Mouse (Mus musculus) midbrain, postnatal 0 days (tissue): ENCODE results near the gene Gna11. TPM values are rescaled to one million over a fixed set of nuclear protein-coding genes. Genes with fewer than 3 reads are reported as not detected.
A peak's percentile ranks its signal among the peaks of the same experiment; 100 is the strongest.

Experiments used
- ATAC-seq: fragments of 200-750 bp; cut with Nextera tagmentation; 2 replicates; pipeline ENCODE4 v1.8.0; 2017; ENCODE audit warnings: moderate number of reproducible peaks, mild to moderate bottlenecking, moderate TSS enrichment, moderate library complexity; ENCODE audit not compliant: low FRiP score
- DNase-seq: peaks from one replicate; pipeline ENCODE4 v3.0.0-alpha.2; 2015; ENCODE audit warnings: low spot score
- H3K27ac ChIP-seq: fragments of 300-500 bp; sonication (generic); 2 replicates; pipeline ENCODE4 v1.5.1; 2014; ENCODE audit warnings: low read depth, mild to moderate bottlenecking, low read length, mixed read lengths
- H3K27me3 ChIP-seq: fragments of 300-500 bp; sonication (generic); 2 replicates; pipeline ENCODE4 v1.6.1; 2014; ENCODE audit warnings: low read length, control low read depth, mixed read lengths; ENCODE audit not compliant: insufficient read depth
- H3K36me3 ChIP-seq: fragments of 300-500 bp; sonication (generic); 2 replicates; pipeline ENCODE4 v1.6.1; 2014; ENCODE audit warnings: low read length, control low read depth, mixed read lengths; ENCODE audit not compliant: insufficient read depth
- H3K4me1 ChIP-seq: fragments of 300-500 bp; sonication (generic); 2 replicates; pipeline ENCODE4 v1.6.1; 2014; ENCODE audit warnings: mild to moderate bottlenecking, control low read depth, antibody characterized with exemption, low read length, mixed read lengths; ENCODE audit not compliant: insufficient read depth
- H3K4me2 ChIP-seq: fragments of 300-500 bp; sonication (generic); 2 replicates; pipeline ENCODE4 v1.6.1; 2014; ENCODE audit warnings: low read depth, mild to moderate bottlenecking, low read length, mixed read lengths; ENCODE audit not compliant: poor library complexity, severe bottlenecking
- H3K4me3 ChIP-seq: fragments of 300-500 bp; sonication (generic); 2 replicates; pipeline ENCODE4 v1.5.1; 2014; ENCODE audit warnings: low read depth, mild to moderate bottlenecking, low read length, moderate library complexity
- H3K9ac ChIP-seq: fragments of 300-500 bp; sonication (generic); replicated peaks from 2 replicates; pipeline ENCODE4 v1.6.1; 2014; ENCODE audit warnings: mild to moderate bottlenecking, low read length, moderate library complexity, mixed read lengths; ENCODE audit not compliant: poor library complexity, severe bottlenecking
- H3K9me3 ChIP-seq: fragments of 300-500 bp; sonication (generic); 2 replicates; pipeline ENCODE4 v1.6.1; 2016; ENCODE audit warnings: low read length, control low read depth
- CTCF ChIP-seq: IDR thresholded peaks from 2 replicates; pipeline ENCODE4 v1.5.1; 2016; ENCODE audit warnings: antibody characterized with exemption, mild to moderate bottlenecking
- WGBS: fragments of 180-500 bp; shearing (Covaris S2); extraction: QIAGEN DNeasy Blood & Tissue Kit; methylation state at CpG from one replicate; pipeline ENCODE4 v1.1.7; 2014; 5-methylcytosine and 5-hydroxymethylcytosine counted together
- polyA plus RNA-seq: library from polyadenylated mRNA; unstranded; fragments of >200 nt; fragmentation: Nextera tagmentation; extraction: Ambion mirVana; gene quantifications from 2 replicates; pipeline ENCODE4 v1.2.1, GENCODE M21; 2015
- total RNA-seq: library from RNA; depleted of rRNA; stranded (reverse); fragments of >200 nt; gene quantifications from 2 replicates; pipeline ENCODE4 v1.2.3, GENCODE M21; 2014

Gna11 gene
- total and polyA plus RNA-seq, 2 experiments from 2014 or later: 108 to 130 TPM

- Histone ChIP-seq H3K9ac (no peak overlapping the region), H3K27me3 (peaks cover 11% of the 10 kb centered on the region; the same call in 1 of the 2 replicates), H3K4me1 (no peaks in the 10 kb centered on the region), H3K4me3 (no peak overlapping the region), H3K27ac (no peak overlapping the region), H3K4me2 (no peak overlapping the region), H3K36me3 (peaks cover 10% of the 10 kb centered on the region; the same call in 1 of the 2 replicates), H3K9me3 (no peaks in the 10 kb centered on the region)
- DNase-seq (no peak), ATAC-seq (no peak)
- WGBS: 42% methylated on average over 6 of the region's 6 CpGs
- TF ChIP-seq CTCF: no peak
Measured at GRCm38 (mm10) chr10:81583347-81583746, 38.4 kb upstream of the Gna11 start.

DNA sequence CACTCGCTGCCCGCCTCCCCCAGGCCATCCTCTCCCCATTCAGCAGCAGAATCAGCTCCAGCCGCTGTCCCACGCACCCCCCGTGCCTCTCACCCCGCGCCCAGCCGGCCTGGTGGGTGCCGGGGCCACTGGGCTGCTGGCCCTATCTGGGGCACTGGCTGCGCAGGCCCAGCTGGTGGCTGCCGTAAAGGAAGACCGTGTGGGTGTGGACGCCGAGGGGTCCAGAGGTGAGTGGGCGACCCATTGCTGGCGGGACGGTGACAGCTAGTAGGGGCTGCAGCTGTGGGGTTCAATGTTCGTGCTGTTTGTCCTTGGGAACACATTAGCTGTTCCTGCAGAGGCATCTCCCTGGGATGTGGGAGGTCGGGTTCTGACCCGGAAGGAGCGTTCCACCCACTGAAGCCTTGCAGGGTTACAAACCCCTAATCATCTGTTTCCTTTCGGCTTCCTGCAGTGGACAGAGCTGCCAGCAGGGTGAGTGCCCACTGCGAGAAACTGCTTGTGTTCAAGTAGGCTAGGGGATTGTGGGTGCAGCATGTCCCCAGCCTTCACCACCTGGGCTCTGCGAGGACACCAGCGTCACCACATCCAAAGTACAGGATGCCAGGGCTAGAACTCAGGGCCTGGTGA, 35.6 kb upstream of the Gna11 start:
- H3K4me1 ChIP-seq: 0 out of 2 replicates have a peak, but pooled peaks cover 4% of the 10 kb centered on the region
- TF ChIP-seq CTCF: peak; percentile 50
- no peak overlapping the region for H3K27ac ChIP-seq
- ATAC-seq (no peak), DNase-seq (no peak)
- H3K4me3 ChIP-seq: no peak overlapping the region
- H3K27me3 ChIP-seq: peaks cover 15% of the 10 kb centered on the region
- H3K9me3 ChIP-seq: no peaks in the 10 kb centered on the region
- no peak overlapping the region for H3K9ac ChIP-seq
- H3K4me2 ChIP-seq: no peak overlapping the region
- no peaks in the 10 kb centered on the region for H3K36me3 ChIP-seq
- 66% methylated on average over 25 of the region's 25 CpGs for WGBS

GRCm38 (mm10) chr10:81579967-81580366, 35.0 kb upstream of the Gna11 start:
- 71% methylated on average over 4 of the region's 4 CpGs for WGBS
- Histone ChIP-seq H3K4me2 (no peak overlapping the region), H3K4me3 (no peak overlapping the region), H3K36me3 (no peaks in the 10 kb centered on the region), H3K9ac (no peak overlapping the region), H3K27ac (no peak overlapping the region), H3K4me1 (0 out of 2 replicates have a peak, but pooled peaks cover 4% of the 10 kb centered on the region), H3K9me3 (no peaks in the 10 kb centered on the region), H3K27me3 (peaks cover 15% of the 10 kb centered on the region)
- ATAC-seq: no peak
- no peak for TF ChIP-seq CTCF
- DNase-seq: no peak

GRCm38 (mm10) chr10:81575695-81576094, 30.7 kb upstream of the Gna11 start:
- H3K4me2 ChIP-seq: peak overlapping the region; percentile 82
- ATAC-seq (no peak), DNase-seq (no peak)
- no peaks in the 10 kb centered on the region for H3K9me3 ChIP-seq
- peak overlapping the region; percentile 66 for H3K4me3 ChIP-seq
- H3K27me3 ChIP-seq: peaks cover 15% of the 10 kb centered on the region
- 2% methylated on average over 6 of the region's 6 CpGs for WGBS
- no peak for TF ChIP-seq CTCF
- no peaks in the 10 kb centered on the region for H3K36me3 ChIP-seq
- no peak overlapping the region for H3K27ac ChIP-seq
- peak overlapping the region; percentile 58 for H3K9ac ChIP-seq
- H3K4me1 ChIP-seq: peaks cover 9% of the 10 kb centered on the region

- WGBS: 0% methylated on average over 25 of the region's 30 CpGs
- ATAC-seq (no peak), DNase-seq (no peak)
- Histone ChIP-seq H3K4me3 (peak overlapping the region; percentile 66), H3K9me3 (no peaks in the 10 kb centered on the region), H3K36me3 (no peaks in the 10 kb centered on the region), H3K4me1 (peaks cover 9% of the 10 kb centered on the region), H3K27me3 (peaks cover 15% of the 10 kb centered on the region), H3K9ac (peak overlapping the region; percentile 58), H3K4me2 (peak overlapping the region; percentile 82), H3K27ac (no peak overlapping the region)
- no peak for TF ChIP-seq CTCF
Measured at GRCm38 (mm10) chr10:81575208-81575631, 30.2 kb upstream of the Gna11 start.

- DNase-seq (no peak), ATAC-seq (no peak)
- Histone ChIP-seq H3K4me3 (peak within 1 kb of the TSS; percentile 66), H3K36me3 (no peaks in the 10 kb centered on the region), H3K4me2 (peak within 1 kb of the TSS; percentile 82), H3K27me3 (peaks cover 15% of the 10 kb centered on the region), H3K27ac (no peak within 1 kb of the TSS), H3K4me1 (peaks cover 9% of the 10 kb centered on the region), H3K9me3 (no peaks in the 10 kb centered on the region), H3K9ac (peak within 1 kb of the TSS; percentile 58)
- TF ChIP-seq CTCF: peak; percentile 28; the same call in 1 of the 2 replicates
- 24% methylated on average over 10 of the region's 10 CpGs for WGBS
Measured at GRCm38 (mm10) chr10:81574081-81575056, 29.4 kb upstream of the Gna11 start, which contains the start of gene Tle2. Tle2 (plus strand) TSS chr10:81574561.
